Comparison of ENCODE assay signal across 1 mouse cellular context in the genomic region with DNA sequence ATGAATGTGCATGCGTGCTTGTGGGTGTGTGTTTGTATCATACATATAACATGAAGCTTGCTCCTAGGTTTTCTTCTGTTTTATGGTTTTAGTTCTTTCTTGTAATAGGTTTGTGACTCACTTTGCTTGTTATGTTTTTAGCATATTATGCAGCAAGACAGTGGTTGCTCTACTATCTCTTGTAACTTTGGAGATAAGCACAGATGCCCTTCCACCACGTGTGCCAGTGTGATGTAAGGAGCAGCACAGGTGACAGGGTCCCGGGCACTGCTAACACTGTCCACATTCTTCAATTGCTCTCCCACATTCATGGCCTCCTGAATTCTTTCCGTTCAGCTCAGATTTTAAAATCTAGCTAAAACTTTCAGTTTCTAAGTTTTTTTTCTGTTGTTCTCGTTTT.
A peak's percentile ranks its signal among the peaks of the same experiment; 100 is the strongest.
TF ChIP-seq lines count a peak whose summit lies in the region.

No protein-coding gene starts in this region.

TF ChIP-seq in MEL, 35 proteins besides CTCF, POLR2A, EP300 and RAD21 (continued from another document):
- TF ChIP-seq USF2 (IDR thresholded peaks at IDR 0.05; ENCODE audit: borderline replicate concordance in 1 of 2, insufficient read depth in 1 of 2, low read depth in 1 of 2, low read length in 2 of 2) (no peak), MEF2A (IDR thresholded peaks at IDR 0.05; ENCODE audit: extremely low read depth, insufficient replicate concordance, low read depth, low read length, poor library complexity, severe bottlenecking) (no peak), SMC3 (IDR thresholded peaks at IDR 0.05; ENCODE audit: low read depth, low read length) (no peak), TCF12 (IDR thresholded peaks at IDR 0.05; ENCODE audit: low read depth, low read length) (peak; percentile 54; the same call in 1 of the 2 replicates), ETS1 (IDR thresholded peaks at IDR 0.05; ENCODE audit: low read depth, low read length) (peak; percentile 70), ZNF384 (IDR thresholded peaks at IDR 0.05; ENCODE audit: low read depth, low read length) (no peak), CHD2 (IDR thresholded peaks at IDR 0.05; ENCODE audit: low read length) (no peak), GATA1 (IDR thresholded peaks at IDR 0.05; ENCODE audit: low read depth, low read length) (peak; percentile 68), MYC (IDR thresholded peaks at IDR 0.05; ENCODE audit: low read depth, low read length) (0 out of 2 replicates have a peak, but pooled peaks have one; percentile 43), ZMIZ1 (IDR thresholded peaks at IDR 0.05; ENCODE audit: low read depth, low read length) (no peak), CHD1 (IDR thresholded peaks at IDR 0.05; ENCODE audit: low read depth, low read length) (no peak), USF1 (IDR thresholded peaks at IDR 0.05; ENCODE audit: low read depth, low read length) (peak; percentile 77), E2F4 (IDR thresholded peaks at IDR 0.05; ENCODE audit: borderline replicate concordance, low read depth, low read length) (no peak), UBTF (IDR thresholded peaks at IDR 0.05; ENCODE audit: borderline replicate concordance, insufficient read depth, low read depth, low read length) (no peak), ZC3H11A (IDR thresholded peaks at IDR 0.05; ENCODE audit: low read depth, low read length) (no peak), MAFK (IDR thresholded peaks at IDR 0.05; ENCODE audit: borderline replicate concordance, low read depth, low read length) (no peak), RCOR1 (IDR thresholded peaks at IDR 0.05; ENCODE audit: low read depth, low read length) (no peak), MXI1 (IDR thresholded peaks at IDR 0.05; ENCODE audit: low read depth, low read length) (peak; percentile 57; the same call in 1 of the 2 replicates), NRF1 (IDR thresholded peaks at IDR 0.05; ENCODE audit: insufficient read depth, low read depth, low read length, poor library complexity, severe bottlenecking) (no peak), MYB (IDR thresholded peaks at IDR 0.05; ENCODE audit: low read depth, low read length) (no peak), POLR2AphosphoS2 (IDR thresholded peaks at IDR 0.05; ENCODE audit: low read length) (no peak), SIN3A (IDR thresholded peaks at IDR 0.05; ENCODE audit: low read length) (peak; percentile 53; the same call in 1 of the 2 replicates), ZKSCAN1 (IDR thresholded peaks at IDR 0.05; ENCODE audit: low read depth, low read length) (no peak), MAX (IDR thresholded peaks at IDR 0.05; ENCODE audit: low read length) (peak; percentile 65), HCFC1 (IDR thresholded peaks at IDR 0.05; ENCODE audit: low read depth, low read length) (no peak), POLR2AphosphoS5 (IDR thresholded peaks at IDR 0.05; ENCODE audit: borderline replicate concordance, low read depth, low read length) (no peak), TBP (IDR thresholded peaks at IDR 0.05; ENCODE audit: low read depth, low read length) (no peak)
TF ChIP-seq in MEL: peak in this region for 8.
